Mouse (Mus musculus): ENCODE results near the gene Gm7030.
"Not testable (repeated sequence)": the region's sequence is repeated elsewhere in the genome, so short reads cannot be mapped to it uniquely, and the experiment has no call there.

DNA sequence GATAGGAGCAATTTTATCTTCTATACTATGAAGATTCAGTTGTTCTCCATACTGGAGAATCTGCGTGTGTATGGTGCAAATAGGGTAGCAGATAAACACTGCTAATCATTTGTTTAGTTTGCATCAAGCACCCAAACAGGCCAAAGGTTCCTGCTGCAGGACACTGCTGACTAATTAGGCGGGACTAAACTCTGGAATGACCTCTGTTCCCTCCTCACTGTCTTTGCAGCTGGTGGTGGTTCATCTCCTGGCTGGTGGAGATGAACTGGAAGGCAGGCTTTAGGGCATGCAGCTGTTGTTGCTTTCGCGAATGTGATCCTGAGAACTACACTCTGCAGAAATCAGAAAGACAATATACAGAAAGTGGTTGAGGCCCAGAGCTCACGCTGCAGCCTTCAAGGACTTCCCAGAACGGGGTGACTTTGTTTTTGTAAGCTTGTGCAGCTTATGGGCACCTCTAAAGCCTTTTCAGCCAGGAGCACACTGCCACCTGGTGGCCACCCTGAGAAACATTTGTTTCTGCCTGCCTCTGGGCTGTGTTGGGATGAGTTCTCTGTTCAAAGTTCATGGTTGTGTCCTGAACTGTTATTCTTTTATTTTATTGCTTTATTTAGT lies 15.1 kb downstream of the Gm7030 start:
- TF ChIP-seq CTCF (IDR thresholded peaks at IDR 0.05; ENCODE audit: control insufficient read depth, insufficient read depth, insufficient read length); MAX (IDR thresholded peaks at IDR 0.05); CEBPB (IDR thresholded peaks at IDR 0.05; ENCODE audit: low read depth); USF1 (IDR thresholded peaks at IDR 0.05; ENCODE audit: low read depth): not testable (repeated sequence)
